Mouse (Mus musculus): ENCODE measurements at regions not wholly inside any gene's neighbourhood (a gene's known extent, or its start where the extent isn't known, plus 50 kb on each side); places are given as distances from the start of the nearest gene placed in this dataset.

DNA sequence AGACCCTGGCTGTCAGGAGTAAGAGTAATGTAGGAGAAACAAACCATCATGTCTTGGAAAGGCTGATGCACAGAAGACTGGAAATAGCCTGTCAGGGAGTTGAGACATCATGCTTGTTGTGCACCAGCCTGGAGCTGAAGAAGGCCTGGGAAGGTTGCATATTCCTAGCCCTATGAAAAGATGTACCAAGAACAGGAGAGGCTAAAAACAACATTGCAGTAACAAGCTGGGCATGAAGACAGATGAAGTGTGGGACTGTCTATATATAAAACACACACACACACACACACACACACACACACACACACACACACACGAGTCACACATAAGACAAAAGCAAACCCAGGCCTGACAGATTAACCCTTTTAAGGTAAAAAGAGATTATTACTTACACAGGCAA, 185.1 kb upstream of the Tmem72 start:
- DNase-seq = no peak

DNA sequence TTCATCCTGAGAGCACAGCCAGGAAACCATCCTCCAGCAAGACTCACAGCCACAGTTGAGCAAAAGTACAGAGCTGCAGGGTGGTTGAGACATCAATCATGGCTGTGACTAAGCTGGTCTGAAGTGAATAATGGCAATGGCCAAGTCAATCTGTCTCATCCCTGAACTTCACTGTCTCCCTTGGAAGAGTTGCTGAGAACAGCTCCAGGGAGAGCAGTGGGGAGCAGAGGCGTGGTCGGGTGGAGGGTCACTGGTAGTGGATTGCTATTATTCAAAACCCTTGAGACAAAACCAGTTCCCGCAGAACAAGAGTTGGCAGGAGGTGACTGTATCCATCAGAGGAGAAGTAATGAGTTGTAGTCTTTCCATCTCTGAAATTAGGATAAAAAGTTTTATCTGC, 185.7 kb upstream of the Tmem72 start:
- no peak for DNase-seq

DNA sequence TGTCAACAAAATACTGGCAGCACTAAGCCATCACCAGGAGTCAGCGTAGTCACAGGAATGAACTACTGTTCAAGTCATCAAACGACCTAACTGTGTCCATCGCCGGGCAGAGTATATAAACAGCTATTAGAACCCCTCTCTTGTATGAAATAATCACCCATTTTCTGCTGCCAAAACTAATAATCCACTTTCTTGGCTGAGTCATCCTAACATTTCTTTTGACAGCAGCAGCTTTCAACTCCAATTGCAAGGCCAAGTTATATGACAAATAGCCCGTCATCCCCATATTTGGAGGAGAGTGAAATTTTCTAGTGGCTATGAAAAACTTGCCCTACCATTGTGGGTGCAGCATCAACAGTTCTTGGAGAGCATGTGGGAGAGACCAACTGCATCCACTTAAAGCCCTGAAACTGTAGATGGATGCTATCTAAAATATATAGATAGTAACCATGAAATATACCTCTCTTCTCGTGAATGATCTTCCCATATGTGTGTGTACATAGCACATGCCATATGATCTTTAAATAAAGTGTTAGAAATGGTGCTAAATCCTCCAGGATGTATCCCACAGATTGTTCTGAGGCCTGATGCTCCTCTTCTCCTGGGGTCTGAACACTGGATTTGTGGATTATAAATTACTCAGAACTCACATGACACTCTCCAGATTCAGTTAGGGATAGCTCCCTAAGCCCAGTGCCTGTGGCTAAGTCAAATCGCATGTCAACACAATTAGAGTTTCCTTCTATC, 189.9 kb upstream of the Tmem72 start:
- DNase-seq = no peak

DNA sequence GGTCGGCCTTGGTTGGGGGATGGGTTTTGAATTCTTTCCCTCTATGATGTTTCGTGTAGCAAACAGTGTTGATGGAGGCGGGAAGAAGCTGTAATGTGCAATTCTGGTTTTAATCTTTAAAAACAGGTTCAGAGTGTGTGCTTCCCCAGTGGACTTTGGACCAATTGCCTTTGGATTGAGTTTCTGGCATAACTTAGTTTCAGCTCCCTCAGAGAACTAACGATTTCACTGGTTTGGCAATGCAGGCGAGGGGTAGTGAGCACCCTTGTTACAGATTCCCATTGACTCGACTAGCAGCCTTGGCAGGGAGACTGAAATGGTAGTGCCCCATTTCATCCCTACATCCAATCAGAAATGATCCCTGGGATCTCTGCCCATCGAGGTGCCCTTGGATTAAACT, 193.9 kb upstream of the Tmem72 start:
- no peak for DNase-seq

DNA sequence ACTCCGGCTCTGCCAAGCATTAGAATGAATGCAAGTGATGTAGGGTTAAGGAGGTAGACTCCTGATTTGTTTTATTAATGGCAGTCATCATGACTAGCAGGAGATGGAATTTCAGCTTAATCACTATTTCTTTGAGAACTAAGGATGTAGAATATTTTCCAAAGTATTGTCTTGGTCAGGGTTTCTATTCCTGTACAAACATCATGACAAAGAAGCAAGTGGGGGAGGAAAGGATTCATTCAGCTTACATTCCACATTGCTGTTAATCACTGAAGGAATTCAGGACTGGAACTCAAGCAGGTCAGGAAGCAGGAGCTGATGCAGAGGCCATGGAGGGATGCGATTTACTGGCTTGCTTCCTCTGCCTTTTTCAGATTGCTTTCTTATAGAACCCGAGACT, 195.4 kb upstream of the Tmem72 start:
- DNase-seq = no peak

DNA sequence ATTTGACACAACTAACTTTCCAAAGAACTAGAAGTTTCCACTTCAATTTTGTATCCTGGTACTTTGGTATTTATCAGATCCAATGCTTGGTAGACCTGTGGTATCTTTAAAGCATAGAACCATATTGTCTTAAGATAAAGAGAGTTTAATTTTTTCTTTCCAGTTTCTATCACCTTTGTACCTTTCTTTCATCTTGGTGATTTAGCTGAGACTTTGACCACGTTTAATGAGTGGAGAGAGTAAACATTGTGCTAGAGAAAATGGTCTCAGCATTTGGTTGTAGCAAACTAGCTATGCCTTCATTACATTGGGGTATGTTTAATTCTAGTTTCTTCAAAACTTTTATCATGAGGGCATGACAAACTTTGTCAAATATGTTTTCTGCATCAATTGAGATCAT, 197.4 kb upstream of the Tmem72 start:
- DNase-seq = no peak

DNA sequence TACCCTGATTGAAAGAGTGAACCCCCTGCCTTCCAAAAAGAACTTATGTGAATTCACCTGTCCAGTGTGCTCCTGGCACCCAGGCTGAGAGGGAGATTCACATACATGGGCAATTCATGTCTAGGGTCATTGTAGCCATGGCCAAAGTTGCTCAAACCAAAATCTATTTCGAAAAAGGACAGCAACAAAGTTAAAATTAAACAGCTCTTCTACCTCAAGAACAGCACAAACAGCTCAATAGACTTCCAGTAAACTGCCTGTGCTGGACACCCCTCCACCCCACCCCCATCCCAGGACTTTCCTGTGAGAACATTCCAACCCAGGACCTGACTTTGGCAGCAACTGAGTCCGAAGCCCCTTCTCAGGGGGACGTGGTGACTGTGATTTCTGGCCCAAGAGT, 218.3 kb upstream of the Tmem72 start:
- no peak for DNase-seq

DNA sequence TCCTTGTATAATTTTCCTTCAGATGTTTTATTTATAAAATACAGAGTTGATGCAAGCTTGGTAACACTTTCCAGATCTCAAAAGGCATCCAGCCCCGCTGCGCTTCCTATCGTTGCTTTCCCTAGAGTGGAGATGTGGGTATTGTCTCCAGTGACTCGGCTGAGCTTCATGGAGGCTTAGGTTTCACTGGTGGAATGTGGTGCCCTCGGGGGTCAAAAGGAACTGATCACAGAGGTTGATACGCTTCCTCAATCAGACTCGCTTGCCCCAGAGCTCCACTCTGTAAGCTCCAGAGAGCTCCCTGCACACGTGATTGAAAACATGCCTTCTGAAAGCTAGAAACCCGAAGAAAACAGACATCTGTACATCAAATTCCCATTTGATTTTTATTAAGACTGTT, 224.9 kb upstream of the Tmem72 start:
- no peak for DNase-seq

DNA sequence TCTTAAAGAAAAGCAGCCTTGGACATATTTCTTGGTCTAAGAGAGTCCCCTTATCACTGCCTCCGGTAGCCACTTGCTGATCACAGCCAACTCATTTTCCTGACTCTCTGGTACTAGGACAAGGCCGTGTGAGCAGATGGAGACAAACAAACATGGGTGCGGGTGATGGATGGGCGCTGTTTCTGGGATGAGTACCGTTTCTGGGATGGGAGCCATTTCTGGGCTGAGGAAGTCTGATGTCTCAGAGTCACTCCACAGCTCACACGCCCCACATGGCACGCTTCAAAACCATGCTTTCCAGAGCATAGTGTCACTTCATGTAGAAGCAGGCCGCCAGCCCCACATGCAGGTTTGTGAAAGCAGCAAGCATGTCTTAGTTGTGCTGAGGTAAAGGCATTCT, 225.6 kb upstream of the Cxcl12 start:
- no peak for DNase-seq

DNA sequence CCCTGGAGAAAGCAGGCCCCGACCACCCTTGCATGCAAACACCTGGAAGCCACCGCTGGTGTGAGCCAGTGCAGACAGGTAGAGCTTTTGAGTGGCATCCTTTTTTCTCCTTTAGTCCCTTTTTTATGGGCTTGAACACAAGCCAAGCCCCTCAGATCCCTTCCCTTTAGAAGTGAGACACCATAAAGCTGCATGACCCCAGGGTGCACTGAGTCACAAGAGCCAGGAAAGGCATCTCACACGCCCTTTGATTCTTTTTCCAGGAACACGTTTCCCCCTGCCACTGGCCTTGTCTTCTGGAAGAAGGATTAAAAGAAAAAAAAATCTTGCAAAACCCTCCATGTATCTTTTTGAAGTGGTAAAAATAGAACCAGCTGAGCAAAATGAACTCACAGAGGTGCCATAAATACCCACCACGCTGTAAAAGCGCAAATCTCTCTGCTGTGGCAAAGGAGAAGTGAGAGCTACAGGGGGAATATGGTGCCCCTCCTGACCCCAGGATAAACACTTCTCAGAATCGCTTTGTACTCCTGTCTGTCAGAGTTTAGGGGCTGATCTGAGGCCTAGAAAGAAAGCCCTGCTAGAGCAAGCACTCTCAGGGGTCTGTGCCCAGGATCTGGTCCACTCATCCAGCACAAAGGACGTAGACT, 222.1 kb upstream of the Cxcl12 start:
- DNase-seq = no peak

DNA sequence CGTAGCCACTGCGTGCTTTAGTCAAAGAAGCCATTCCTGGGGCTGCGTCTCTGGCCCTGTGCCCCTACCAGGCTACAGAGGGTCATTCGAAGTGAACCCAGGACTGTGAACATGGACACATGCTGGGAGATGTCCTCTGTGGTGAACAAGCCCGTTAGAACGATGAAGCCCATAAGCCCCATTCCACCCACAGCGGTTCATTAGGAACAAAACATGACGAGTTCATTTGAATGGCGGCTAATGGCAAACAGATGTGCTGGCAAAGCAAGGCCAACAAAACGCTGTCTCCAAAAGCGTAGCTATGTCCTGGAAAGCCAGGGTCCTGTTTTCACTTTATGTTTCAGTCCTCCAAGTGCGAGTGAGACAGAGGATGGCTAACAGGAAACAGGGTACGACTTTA, 208.7 kb upstream of the Cxcl12 start:
- no peak for DNase-seq

DNA sequence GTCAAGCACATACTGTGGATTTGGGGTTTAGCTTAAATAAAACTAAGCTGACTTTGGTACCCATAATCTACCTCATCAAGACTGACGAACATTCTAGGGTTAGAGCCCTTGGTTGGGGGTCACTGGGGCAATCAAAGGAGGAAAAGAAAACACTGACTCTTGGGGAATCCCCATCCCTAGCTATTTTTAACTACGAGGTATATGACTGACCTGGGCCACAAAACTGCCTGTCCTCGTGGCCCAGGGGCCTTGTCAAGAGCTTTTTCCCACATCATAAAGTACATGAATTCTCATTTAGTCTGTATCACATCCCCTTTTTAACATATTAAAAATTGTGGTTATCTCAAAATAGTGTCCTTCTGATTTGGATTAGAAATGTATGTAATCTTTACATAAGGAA, 207.7 kb upstream of the Cxcl12 start:
- no peak for DNase-seq

DNA sequence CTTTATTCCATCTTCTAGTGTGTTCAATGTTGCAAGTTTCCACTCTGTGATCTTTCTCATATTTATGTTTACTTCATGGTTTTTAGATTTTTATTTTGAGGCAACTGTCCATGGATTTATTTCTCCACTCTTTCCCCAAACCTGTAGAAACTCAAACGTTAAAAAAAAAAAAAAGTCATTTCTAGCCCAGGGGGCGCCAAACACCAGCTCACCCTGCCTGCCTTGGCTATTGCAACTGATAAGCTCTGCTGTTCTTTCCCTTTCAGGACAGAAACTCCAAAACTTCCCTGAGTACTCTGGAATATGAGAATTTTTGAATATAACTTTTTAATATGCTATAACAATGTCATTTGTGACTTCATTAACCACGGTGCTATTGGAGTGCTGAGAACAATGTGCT, 201.9 kb upstream of the Cxcl12 start:
- no peak for DNase-seq

DNA sequence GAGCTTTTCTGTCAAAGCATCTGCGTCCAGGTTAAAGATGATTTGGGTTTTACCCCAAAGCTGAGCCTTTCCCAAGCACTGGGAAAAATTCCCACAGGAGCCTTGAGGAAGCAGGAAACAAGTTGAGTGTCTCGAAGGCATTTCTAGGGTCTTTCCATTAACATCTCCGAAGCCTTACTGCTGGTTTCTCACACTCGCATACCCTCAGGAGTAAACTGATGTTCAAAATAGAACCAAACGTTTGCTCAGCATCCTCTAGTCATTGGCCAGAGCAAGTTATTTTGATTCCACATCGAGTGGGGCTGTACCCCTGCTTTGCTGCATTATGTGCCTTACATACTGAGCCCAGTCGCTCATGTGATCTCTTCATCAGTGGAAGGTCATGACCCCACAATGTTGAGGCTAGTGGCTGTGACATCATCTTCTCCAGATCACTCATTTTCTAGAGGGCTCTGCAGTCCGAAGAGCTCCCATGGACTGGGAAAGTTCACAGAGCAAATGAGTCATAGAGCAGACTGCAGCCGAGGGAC, 198.9 kb upstream of the Cxcl12 start:
- DNase-seq = no peak

DNA sequence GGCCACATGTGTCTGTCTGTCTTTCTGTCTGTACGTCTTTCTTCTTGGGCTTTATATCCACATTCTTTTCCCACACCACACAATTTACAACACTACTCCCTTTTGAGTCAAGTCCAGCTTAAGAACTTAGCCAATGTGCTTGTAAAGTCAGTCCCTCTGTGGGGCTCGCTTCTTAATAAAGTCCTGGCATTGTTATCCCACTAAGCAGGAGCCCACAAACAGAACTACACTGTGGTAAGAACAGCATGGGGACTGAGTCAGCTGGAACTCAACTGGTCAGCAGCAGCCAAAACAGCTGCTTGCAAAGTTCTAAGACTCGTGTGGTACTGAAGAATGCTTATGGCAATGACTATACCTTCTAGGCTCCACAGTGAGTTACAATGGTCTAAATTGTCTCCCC, 193.5 kb upstream of the Cxcl12 start:
- no peak for DNase-seq

DNA sequence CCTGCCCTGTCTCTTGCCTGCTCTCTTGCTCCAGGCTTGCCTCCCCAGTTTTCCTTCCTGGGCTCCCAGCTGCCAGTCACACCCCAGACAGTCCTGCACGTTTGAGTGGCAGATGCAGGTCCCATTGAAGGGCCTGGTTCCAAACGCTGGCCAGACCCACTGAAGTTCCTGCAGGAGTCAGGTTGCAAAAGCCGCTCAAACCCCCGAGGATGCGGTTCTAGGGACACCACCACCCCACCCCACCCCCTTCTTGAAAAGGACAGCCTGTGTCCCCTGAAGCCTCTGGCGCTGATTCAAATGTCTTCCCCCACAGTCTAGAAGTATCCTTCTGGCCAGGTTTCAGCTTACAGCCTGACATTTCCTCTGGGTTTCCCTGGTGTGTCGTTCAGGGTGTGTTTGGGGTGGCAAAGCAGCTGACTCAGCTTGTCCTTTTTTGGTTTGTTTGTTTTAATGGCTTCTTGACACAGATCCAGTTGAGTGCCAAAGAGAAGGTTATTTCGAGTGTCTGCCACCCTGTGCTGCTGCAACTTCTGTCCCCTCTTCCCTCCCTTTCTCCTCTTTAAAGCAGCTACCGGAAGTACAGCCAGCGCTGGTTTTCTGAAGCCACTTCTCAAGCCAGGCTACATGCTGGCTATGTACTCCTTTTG, 187.9 kb upstream of the Cxcl12 start:
- no peak for DNase-seq

DNA sequence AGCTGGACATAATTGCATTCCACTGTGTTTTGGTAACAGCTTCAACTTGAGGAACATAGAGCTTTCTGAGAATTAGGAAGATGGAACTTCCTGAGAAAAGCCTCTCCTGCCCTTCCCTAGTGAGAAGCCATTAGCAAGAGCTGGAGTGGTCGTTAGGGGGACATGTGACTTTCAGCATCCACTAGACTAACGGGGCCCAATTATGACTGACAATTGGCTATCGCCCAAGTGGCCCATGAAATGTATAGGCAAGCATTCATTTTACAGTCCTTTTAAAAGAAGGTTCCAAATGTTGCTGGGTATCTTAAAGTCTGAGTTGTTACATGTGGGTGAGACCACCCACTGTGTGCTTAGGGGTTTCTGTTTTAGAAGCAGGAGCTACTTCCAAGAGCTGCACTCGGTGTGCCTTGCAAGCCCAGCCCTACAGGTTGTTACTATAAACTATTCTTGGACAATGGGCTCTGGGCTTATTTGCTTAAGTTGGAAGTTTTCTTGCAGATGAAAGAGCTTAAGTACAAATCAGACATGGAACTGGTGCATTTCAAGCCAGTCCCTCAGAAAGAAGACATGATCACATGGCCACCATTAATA, 183.1 kb upstream of the Cxcl12 start:
- DNase-seq = no peak

DNA sequence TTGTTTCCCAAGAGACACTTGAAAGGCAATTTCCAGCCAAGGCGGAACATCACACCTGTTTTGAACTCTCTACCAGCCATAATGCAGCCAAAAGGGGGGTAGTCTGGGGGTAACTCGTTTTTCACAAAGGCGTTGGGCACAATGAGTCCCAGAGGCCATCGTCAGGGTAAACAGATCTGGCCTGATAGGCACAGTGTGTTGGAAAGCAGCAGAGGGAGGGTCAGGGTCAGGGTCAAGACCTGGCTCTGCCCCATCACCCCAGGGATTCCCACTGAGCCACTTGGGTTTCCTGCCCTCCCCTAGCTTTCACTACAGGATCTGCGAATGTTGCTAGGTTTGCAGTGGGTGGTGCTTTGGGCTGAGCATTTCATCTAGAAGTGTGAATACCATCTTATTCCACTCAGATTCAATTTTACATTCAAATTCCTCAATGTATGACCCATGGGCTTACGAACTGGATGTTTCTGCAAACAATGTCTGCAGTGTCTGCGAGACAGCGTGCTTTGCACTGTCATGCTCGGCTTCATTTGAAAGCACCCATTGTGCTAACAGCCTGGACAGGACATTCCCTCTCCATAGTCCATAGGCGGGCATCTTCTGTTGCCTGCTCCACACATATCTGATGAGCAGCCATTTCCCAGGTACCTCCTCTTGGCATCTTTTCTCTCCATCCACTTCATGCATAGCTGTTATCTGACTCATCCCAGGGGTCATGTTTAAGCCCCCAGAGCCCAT, 181.9 kb upstream of the Cxcl12 start:
- no peak for DNase-seq

DNA sequence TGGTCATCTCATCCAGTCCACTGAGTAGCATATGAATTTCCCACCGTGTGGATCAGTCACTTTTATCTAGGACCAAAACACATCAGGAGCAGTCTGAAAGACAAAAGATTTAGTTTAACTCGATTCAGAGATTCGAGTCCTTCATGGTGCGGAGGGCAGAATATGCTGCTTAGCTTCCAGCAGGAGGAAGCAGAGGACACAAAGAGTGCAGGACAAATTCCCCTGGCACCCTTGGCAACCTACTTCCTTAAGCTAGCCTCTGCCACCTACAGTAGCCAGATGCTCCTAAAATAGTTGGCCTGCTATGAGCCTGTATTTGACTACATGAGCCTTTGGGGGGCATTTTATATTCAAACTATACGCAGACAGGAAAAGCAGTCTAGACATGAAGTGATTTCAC, 181.1 kb upstream of the Cxcl12 start:
- DNase-seq = no peak

DNA sequence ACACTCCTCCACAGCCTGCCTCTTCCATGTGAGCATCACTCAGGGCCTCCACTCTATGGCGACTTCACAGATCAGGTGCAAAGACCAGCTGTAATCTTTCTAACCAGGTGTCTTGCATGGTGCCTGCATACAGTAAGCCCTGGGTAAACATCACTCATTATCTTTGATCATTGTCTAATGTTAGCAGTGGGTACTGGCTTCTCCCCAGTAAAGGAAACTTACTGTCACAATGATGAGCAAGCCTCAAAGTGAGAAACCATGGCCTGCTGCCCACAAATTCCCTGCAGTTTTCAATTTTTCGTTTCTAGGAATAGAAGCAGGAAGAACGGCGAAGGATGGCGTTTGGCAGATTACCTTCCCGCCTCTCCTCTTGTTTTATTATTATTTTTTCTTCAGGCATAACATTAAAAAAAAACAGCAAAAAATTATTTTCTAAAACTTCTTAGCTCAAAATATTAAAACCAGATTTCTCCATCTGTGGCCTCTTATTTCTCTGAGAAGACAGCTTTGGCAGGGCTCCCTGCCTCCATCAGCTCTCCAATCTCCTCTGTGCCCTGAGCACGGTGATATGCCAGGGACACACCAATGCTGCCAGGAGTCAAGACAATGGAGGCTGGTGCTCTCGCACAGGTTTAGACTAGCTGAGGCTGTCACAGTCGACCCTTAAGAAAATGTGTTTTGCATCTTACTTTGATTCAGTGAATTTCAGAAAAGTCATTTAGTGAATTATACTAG, 169.2 kb upstream of the Cxcl12 start:
- DNase-seq = peak; percentile 80

DNA sequence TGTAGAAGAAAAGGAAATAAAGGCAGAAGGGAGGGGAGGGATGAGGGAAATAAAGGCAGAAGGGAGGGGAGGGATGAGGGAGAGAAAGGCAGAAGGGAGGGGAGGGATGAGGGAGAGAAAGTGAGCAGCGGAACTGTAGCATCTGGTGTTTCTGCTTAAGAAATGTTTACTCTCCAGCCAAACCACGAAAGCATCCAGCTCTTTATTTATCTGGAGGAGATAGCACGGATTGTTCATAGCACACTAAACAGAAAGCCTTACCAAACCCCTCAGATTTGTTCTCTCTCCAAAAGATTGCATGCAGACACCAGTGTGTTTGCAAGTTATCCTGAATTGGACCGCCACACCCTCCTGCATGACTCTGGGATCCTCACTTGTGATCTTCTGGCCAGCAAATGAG, 168.4 kb upstream of the Cxcl12 start:
- no peak for DNase-seq

DNA sequence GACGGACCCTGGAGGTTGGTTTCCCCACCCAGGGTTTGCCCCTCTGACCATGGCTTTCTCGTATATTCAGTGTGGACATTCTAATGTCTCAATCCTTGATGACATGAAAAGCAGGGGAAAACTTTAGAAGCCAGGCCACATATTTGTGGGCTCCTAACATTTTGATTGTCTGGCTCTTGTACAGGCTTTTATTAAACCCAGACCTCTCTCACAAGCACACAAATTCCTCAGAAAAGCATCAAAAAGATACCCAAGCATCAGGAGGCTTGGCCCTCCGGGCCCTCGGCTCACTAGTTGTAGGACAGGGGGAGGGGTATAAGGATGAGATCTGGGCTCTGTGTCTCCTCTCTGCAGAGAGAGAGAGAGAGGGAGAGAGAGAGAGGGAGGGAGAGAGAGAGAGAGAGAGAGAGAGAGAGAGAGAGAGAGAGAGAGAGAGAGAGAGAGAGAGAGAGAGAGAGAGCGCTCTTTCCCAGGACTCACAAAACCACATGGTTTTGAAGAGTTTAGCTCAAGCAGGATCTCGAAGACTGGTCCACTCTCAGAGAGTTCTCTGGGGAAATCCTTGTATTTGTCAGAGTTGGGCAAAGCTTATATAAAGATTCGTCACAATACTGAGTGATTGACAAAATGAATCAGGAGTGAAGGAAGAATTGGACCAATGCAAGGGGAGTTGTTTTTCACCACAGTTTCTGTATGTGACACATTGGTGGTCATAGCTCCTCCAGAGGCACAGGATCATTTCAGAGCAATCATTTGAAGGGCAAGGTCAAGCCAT, 167.2 kb upstream of the Cxcl12 start:
- no peak for DNase-seq
